Mouse (Mus musculus) embryonic facial prominence, embryonic 12.5 days (tissue): Measurements from ENCODE around the gene Pitpnm2. TPM values are rescaled to one million over a fixed set of nuclear protein-coding genes. Genes with fewer than 3 reads are reported as not detected.

Experiments used
- ATAC-seq: fragments of 200-750 bp; cut with Nextera tagmentation; 2 replicates; pipeline ENCODE4 v1.8.0; 2017; ENCODE audit not compliant: insufficient number of reproducible peaks, insufficient read depth, low FRiP score, low TSS enrichment
- H3K27ac ChIP-seq: fragments of 300-500 bp; sonication (generic); 2 replicates; pipeline ENCODE4 v1.5.1; 2016; ENCODE audit warnings: mild to moderate bottlenecking
- H3K27me3 ChIP-seq: fragments of 300-500 bp; sonication (generic); 2 replicates; pipeline ENCODE4 v1.6.1; 2016; ENCODE audit warnings: mild to moderate bottlenecking, moderate library complexity
- H3K36me3 ChIP-seq: fragments of 300-500 bp; sonication (generic); 2 replicates; pipeline ENCODE4 v1.6.1; 2016; ENCODE audit warnings: mild to moderate bottlenecking
- H3K4me1 ChIP-seq: fragments of 300-500 bp; sonication (generic); 2 replicates; pipeline ENCODE4 v1.6.1; 2016
- H3K4me2 ChIP-seq: fragments of 300-500 bp; sonication (generic); replicated peaks from 2 replicates; pipeline ENCODE4 v1.6.1; 2016; ENCODE audit warnings: mild to moderate bottlenecking, moderate library complexity
- H3K4me3 ChIP-seq: fragments of 300-500 bp; sonication (generic); 2 replicates; pipeline ENCODE4 v1.5.1; 2016; ENCODE audit warnings: mild to moderate bottlenecking
- H3K9ac ChIP-seq: fragments of 300-500 bp; sonication (generic); 2 replicates; pipeline ENCODE4 v1.6.1; 2016; ENCODE audit warnings: mild to moderate bottlenecking, moderate library complexity
- H3K9me3 ChIP-seq: fragments of 300-500 bp; sonication (generic); 2 replicates; pipeline ENCODE4 v1.6.1; 2016; ENCODE audit warnings: mild to moderate bottlenecking, moderate library complexity
- whole genome bisulfite sequencing: fragments of 180-500 bp; shearing (Covaris S2); methylation state at CpG from one replicate; pipeline ENCODE4 v1.1.7; 2016; 5-methylcytosine and 5-hydroxymethylcytosine counted together
- polyA plus RNA-seq: library from polyadenylated mRNA; unstranded; fragments of >200 nt; fragmentation: Nextera tagmentation; extraction: Ambion mirVana; gene quantifications from 2 replicates; pipeline ENCODE4 v1.2.1, GENCODE M21; 2016

Pitpnm2 gene
- polyA plus RNA-seq, 1 experiment from 2014 or later, result 4.4 TPM

DNA sequence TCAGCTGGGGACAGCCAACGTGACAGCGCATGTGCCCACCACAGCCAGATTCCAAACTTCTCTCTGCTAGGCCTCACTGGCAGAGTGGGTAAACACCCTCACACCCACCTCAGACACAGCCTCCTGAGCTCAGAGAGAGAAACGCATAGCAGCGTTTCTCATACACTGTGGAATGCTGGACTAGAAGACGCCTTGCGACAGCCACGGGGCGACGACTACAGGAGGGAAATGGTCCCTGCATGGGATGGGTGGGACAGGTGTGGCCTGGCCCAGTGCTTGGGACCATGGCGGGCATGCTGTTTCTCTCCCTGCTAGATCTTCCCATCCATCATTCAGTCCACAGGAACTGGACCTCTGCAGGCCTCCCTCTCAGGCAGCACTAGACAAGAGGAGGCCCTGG is 167.1 kb downstream of the Pitpnm2 start:
- Histone ChIP-seq H3K4me1 (no peaks in the 10 kb centered on the region), H3K9me3 (no peaks in the 10 kb centered on the region), H3K4me2 (no peak overlapping the region), H3K36me3 (no peaks in the 10 kb centered on the region), H3K27me3 (no peaks in the 10 kb centered on the region), H3K4me3 (no peak overlapping the region), H3K9ac (no peak overlapping the region), H3K27ac (no peak overlapping the region)
- 84% methylated on average over 10 of the region's 10 CpGs for WGBS
- no peak for ATAC-seq

DNA sequence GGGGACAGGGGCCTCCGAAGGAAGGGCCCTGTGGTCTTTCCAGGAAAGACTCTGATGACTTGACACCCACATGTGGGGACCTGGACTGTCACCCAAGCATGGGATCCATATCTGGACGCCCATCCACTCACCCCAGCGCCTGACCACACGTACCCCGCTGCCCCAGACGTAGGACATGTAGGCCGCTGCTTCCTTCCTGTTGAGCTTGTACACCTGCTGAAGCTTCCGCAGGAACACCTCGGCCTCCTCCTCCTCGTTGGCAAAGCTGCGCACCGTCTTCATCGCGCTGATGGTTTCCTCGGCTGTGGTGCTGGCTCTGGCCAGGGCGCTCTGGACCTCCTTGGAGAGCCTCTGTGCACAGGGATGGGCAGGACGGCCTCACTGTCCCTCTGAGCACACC is 169.7 kb downstream of the Pitpnm2 start:
- WGBS, result 92% methylated on average over 17 of the region's 17 CpGs
- H3K9ac ChIP-seq, result no peak overlapping the region
- H3K4me2 ChIP-seq, result no peak overlapping the region
- no peaks in the 10 kb centered on the region for H3K9me3 ChIP-seq
- no peak overlapping the region for H3K4me3 ChIP-seq
- H3K27ac ChIP-seq, result no peak overlapping the region
- H3K27me3 ChIP-seq, result no peaks in the 10 kb centered on the region
- no peaks in the 10 kb centered on the region for H3K36me3 ChIP-seq
- ATAC-seq, result no peak
- H3K4me1 ChIP-seq, result peaks cover 10% of the 10 kb centered on the region; the same call in 1 of the 2 replicates

DNA sequence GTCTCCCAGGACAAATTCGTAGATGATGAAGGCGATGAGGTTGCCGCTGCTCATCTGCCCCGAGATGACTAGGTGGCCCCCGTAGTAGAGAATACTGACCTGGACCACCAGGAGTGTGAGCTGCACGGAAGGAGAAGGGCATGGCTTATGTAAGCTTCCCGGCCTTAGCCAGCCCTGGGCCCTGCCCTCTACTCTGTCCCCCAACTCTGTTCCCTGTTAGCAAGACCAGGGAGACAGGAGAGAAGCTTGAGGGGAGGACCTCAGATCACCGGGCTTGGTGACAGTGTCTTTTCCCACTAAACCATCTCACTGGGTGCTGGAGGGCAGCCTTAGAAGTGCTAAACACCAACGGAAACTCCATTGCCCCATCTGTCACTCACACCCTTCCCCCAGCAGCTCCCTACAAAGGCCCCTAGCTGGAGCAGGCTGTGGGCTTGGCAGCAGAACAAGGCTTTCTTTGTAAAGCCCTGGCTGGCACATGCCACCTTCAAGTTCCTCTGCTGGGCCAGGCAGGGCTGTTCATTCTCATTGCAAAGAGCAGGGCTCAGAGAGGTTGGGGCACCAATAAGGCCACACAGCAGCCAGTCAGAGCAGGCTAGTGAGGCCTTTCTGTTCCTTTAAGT is 170.7 kb downstream of the Pitpnm2 start:
- Histone ChIP-seq H3K27ac (no peak overlapping the region), H3K4me2 (no peak overlapping the region), H3K9ac (no peak overlapping the region), H3K27me3 (no peaks in the 10 kb centered on the region), H3K9me3 (no peaks in the 10 kb centered on the region), H3K4me3 (no peak overlapping the region), H3K36me3 (no peaks in the 10 kb centered on the region), H3K4me1 (peaks cover 13% of the 10 kb centered on the region; the same call in 1 of the 2 replicates)
- WGBS, result 59% methylated on average over 9 of the region's 9 CpGs
- ATAC-seq, result no peak

DNA sequence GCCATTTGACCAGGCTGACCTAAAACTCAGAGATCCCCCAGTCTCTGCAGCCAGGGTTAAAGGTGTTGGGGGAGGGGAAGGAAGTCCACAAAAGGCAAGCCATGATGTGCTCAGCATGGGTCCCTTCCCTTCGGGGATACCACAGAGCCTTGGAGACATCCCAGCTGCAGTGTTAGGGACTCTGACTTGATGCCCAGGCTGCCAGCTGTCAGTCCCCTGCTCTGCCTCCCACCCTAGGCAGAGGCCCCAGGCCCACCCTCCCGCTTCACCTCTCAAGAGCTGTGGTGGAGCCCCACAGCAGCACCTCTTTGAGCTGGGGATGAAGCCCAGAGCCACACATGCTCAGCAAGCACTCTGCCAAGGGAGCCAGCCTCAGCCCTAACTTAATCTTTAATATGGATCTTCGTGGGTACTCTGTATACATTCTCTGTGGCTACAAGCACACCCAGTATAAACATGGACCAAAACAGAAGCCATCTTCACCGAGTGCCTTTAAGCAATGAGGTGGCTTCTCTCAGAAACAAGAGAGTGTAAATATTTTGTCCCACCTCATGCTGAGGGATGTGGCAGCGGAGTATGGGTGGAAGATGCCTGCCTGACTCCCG is 171.6 kb downstream of the Pitpnm2 start:
- H3K27me3 ChIP-seq, result no peaks in the 10 kb centered on the region
- no peak overlapping the region for H3K27ac ChIP-seq
- WGBS, result 59% methylated on average over 6 of the region's 6 CpGs

DNA sequence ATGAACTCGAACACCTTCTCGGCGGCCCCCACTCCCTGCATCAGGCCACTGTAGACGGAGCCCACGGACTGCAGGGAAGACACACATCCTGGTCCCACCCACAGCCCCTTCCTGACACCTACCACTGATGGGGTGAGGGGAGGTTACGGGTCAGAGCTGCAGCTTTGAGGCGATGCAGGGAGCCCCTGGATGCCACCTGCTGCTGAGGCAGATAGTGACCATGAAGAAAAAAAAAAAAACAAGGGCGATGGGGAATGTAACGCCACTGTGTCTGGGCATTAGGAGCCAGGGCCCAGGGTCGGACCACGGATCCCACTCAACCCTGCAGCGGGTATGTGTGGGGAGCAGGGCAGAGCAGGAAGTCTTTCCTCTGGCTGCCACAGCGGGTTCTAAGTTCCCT is 172.3 kb downstream of the Pitpnm2 start:
- Histone ChIP-seq H3K27ac (no peak overlapping the region), H3K27me3 (no peaks in the 10 kb centered on the region), H3K9me3 (no peaks in the 10 kb centered on the region), H3K9ac (no peak overlapping the region), H3K4me3 (no peak overlapping the region), H3K36me3 (no peaks in the 10 kb centered on the region), H3K4me1 (peaks cover 19% of the 10 kb centered on the region; the same call in 1 of the 2 replicates), H3K4me2 (no peak overlapping the region)
- 78% methylated on average over 13 of the region's 13 CpGs for WGBS
- ATAC-seq, result no peak

More for the DNA sequence above, 171.6 kb downstream of the Pitpnm2 start:
- Histone ChIP-seq H3K4me1 (peaks cover 19% of the 10 kb centered on the region; the same call in 1 of the 2 replicates), H3K36me3 (no peaks in the 10 kb centered on the region), H3K9ac (no peak overlapping the region), H3K4me3 (no peak overlapping the region), H3K4me2 (no peak overlapping the region), H3K9me3 (no peaks in the 10 kb centered on the region)
- ATAC-seq, result no peak

DNA sequence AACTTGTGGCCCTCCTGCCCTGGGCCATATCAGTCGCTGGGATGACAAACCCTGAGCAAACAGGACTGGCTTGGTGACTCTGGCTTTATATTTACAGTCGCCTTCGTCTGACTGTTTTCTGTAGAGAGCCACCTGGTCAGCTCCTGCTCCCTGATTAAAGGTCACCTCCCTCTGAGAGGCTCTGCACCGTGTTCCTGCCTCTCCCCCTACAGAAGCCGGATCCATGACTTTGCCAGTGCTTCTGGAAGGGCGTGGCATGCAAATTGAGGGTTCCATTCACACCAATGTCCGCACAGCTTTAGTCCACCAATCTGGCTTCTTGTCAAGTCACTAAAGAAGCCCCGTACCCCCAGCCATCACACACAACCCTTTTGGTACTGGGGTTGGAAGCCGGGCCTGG is 173.0 kb downstream of the Pitpnm2 start:
- Histone ChIP-seq H3K36me3 (no peaks in the 10 kb centered on the region), H3K4me3 (no peak overlapping the region), H3K27ac (no peak overlapping the region), H3K9ac (no peak overlapping the region), H3K27me3 (no peaks in the 10 kb centered on the region), H3K9me3 (no peaks in the 10 kb centered on the region), H3K4me1 (peaks cover 23% of the 10 kb centered on the region; the same call in 1 of the 2 replicates), H3K4me2 (no peak overlapping the region)
- 53% methylated on average over 9 of the region's 9 CpGs for WGBS
- no peak for ATAC-seq

DNA sequence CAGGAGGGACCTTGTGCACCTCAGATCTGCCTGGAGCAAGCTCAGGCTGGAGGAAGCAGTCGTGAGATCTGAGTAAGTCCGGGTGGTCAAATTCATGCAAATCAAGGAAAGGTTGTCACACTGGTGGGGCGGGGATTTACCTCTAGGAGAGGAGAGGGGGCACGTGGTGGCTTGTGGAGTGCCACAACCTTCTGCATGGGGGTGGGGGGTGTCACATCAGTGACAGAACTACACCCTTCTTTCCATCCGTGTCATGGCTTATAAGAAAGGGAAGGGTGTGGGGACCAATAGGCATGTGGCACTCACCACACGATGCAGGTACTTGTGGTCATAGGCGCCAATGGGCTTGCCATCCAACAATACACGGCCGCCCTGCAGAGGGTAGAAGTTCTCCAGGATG is 173.8 kb downstream of the Pitpnm2 start:
- Histone ChIP-seq H3K9ac (no peak overlapping the region), H3K4me1 (peaks cover 24% of the 10 kb centered on the region; the same call in 1 of the 2 replicates), H3K4me2 (no peak overlapping the region), H3K27ac (peak overlapping the region; percentile 26; the same call in 1 of the 2 replicates), H3K36me3 (no peaks in the 10 kb centered on the region), H3K4me3 (no peak overlapping the region), H3K27me3 (no peaks in the 10 kb centered on the region), H3K9me3 (no peaks in the 10 kb centered on the region)
- 70% methylated on average over 9 of the region's 9 CpGs for WGBS
- no peak for ATAC-seq

DNA sequence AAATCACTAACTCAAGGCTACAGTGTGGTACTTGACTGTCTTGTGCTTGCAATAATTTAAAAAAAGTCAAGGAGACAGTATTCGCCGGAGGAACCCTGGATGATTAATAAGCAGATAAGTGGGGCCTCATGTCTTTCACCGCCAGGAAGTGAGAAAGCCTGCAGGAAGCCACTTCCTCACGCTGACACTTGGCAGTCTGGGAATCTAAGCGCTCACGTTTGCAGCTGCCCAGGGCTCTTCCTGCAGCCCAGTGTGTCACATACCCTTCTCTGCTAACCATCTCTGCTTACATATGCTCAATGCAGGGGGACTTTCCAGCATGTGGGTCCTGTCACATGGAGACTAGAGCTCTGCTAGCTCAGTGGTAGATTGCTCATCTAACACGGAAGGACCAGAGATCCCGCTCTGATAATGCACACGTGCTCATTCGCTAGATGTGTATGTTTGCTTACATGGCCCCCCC is 174.7 kb downstream of the Pitpnm2 start:
- peaks cover 24% of the 10 kb centered on the region; the same call in 1 of the 2 replicates for H3K4me1 ChIP-seq
- WGBS, result 49% methylated on average over 10 of the region's 10 CpGs
- H3K9me3 ChIP-seq, result no peaks in the 10 kb centered on the region
- H3K36me3 ChIP-seq, result no peaks in the 10 kb centered on the region
- no peak overlapping the region for H3K9ac ChIP-seq
- peak overlapping the region; percentile 26; the same call in 1 of the 2 replicates for H3K27ac ChIP-seq
- no peak overlapping the region for H3K4me3 ChIP-seq
- ATAC-seq, result no peak
- no peak overlapping the region for H3K4me2 ChIP-seq
- H3K27me3 ChIP-seq, result no peaks in the 10 kb centered on the region

DNA sequence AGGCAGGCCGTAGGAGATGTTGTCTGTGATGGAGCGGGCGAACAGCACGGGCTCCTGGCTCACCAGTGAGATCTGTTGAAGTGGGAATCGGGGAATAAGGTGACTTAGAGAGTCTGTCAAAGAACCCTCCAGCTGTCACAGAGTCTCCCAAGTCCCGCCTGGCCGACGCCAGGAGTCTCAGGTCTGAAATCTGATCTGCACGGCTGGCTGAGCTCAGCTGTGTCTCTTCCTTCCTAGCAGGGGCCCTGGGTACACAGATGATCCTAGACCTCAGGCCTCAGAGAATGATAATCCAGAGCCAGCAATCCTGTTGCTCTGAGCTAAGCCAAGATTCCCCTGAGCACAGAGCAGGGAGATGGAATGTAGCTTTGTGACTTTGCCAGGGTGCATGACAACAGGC is 175.9 kb downstream of the Pitpnm2 start:
- H3K4me2 ChIP-seq, result no peak overlapping the region
- H3K36me3 ChIP-seq, result no peaks in the 10 kb centered on the region
- no peak overlapping the region for H3K9ac ChIP-seq
- WGBS, result 30% methylated on average over 9 of the region's 9 CpGs
- H3K9me3 ChIP-seq, result no peaks in the 10 kb centered on the region
- no peak overlapping the region for H3K4me3 ChIP-seq
- peaks cover 24% of the 10 kb centered on the region; the same call in 1 of the 2 replicates for H3K4me1 ChIP-seq
- H3K27me3 ChIP-seq, result no peaks in the 10 kb centered on the region
- no peak overlapping the region for H3K27ac ChIP-seq
- ATAC-seq, result peak; percentile 16; the same call in 1 of the 2 replicates

DNA sequence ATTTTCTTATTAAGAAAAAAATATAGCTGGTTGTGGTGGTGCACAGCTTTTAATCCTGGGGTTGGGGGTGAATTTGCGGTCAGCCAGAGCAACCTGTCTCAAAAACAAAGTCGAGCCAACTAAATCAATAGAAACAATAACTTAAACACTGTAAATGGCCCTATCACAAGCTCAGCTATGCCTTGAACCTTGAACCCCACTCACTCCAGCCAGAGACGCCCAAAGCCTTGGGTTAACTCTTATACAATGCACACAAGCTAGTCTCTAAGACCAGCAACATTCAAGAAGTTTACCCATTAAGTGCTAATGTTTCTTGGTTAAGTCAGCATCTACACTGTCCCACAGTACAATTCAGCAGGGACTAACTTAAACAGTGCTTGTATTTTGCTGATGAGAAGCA is 179.9 kb downstream of the Pitpnm2 start:
- H3K9me3 ChIP-seq, result no peaks in the 10 kb centered on the region
- H3K4me2 ChIP-seq, result no peak overlapping the region
- no peaks in the 10 kb centered on the region for H3K36me3 ChIP-seq
- H3K4me3 ChIP-seq, result no peak overlapping the region
- no peak overlapping the region for H3K27ac ChIP-seq
- no peaks in the 10 kb centered on the region for H3K27me3 ChIP-seq
- WGBS, result 81% methylated on average over 3 of the region's 3 CpGs
- ATAC-seq, result no peak
- peaks cover 11% of the 10 kb centered on the region; the same call in 1 of the 2 replicates for H3K4me1 ChIP-seq
- no peak overlapping the region for H3K9ac ChIP-seq
